Mouse (Mus musculus) erythroblast, embryonic 14.5 days (primary cell): ENCODE results near the gene Lgals7. TPM values are rescaled to one million over a fixed set of nuclear protein-coding genes. Genes with fewer than 3 reads are reported as not detected.

Source experiments
- H3K27me3 ChIP-seq: 2 replicates; pipeline ENCODE4 v1.6.1; 2012; ENCODE audit warnings: inconsistent platforms; ENCODE audit not compliant: control insufficient read depth
- H3K36me3 ChIP-seq: 2 replicates; pipeline ENCODE4 v1.6.1; 2012; ENCODE audit warnings: mild to moderate bottlenecking, inconsistent platforms; ENCODE audit not compliant: control insufficient read depth
- H3K4me1 ChIP-seq: 2 replicates; pipeline ENCODE4 v1.6.1; 2012; ENCODE audit warnings: inconsistent platforms; ENCODE audit not compliant: control insufficient read depth
- H3K4me3 ChIP-seq: replicated peaks from 2 replicates; pipeline ENCODE3; 2012; ENCODE audit warnings: moderate library complexity, mild to moderate bottlenecking, inconsistent platforms
- H3K9me3 ChIP-seq: 2 replicates; pipeline ENCODE4 v1.6.1; 2012; ENCODE audit warnings: low read length, inconsistent platforms, mixed read lengths; ENCODE audit not compliant: control insufficient read depth
- GATA1 ChIP-seq: IDR thresholded peaks from 2 replicates; pipeline ENCODE4 v1.6.1; 2012; ENCODE audit warnings: low read length, inconsistent platforms, mixed read lengths
- TAL1 ChIP-seq: IDR thresholded peaks from 3 replicates; pipeline ENCODE4 v1.6.1; 2012; ENCODE audit warnings: low read length, inconsistent platforms, mixed read lengths
- polyA plus RNA-seq: library from polyadenylated mRNA; stranded (reverse); fragments of >175 nt; gene quantifications from 2 replicates; pipeline ENCODE4 v1.2.3, GENCODE M21; 2012

Lgals7 gene
- polyA plus RNA-seq, 1 experiment = not detected

- Histone ChIP-seq H3K36me3 (peaks cover 79% of the 10 kb centered on the region), H3K9me3 (no peaks in the 10 kb centered on the region), H3K4me1 (peaks cover 68% of the 10 kb centered on the region), H3K4me3 (no peak overlapping the region), H3K27me3 (no peaks in the 10 kb centered on the region)
- no peak for TF ChIP-seq TAL1
Observed at GRCm38 (mm10) chr7:28820358-28821260, 43.0 kb upstream of the Lgals7 start.

- Histone ChIP-seq H3K27me3 (no peaks in the 10 kb centered on the region), H3K36me3 (peaks cover 76% of the 10 kb centered on the region), H3K4me3 (no peak overlapping the region), H3K9me3 (no peaks in the 10 kb centered on the region), H3K4me1 (peaks cover 68% of the 10 kb centered on the region)
- TF ChIP-seq GATA1 (no peak), TAL1 (no peak)
Observed at GRCm38 (mm10) chr7:28821261-28821831, 42.3 kb upstream of the Lgals7 start.

GRCm38 (mm10) chr7:28822556-28822955 lies 41.1 kb upstream of the Lgals7 start:
- H3K4me1 ChIP-seq = peaks cover 59% of the 10 kb centered on the region
- TF ChIP-seq GATA1 (no peak), TAL1 (no peak)
- no peak overlapping the region for H3K4me3 ChIP-seq
- H3K27me3 ChIP-seq = no peaks in the 10 kb centered on the region
- peaks cover 66% of the 10 kb centered on the region for H3K36me3 ChIP-seq
- H3K9me3 ChIP-seq = no peaks in the 10 kb centered on the region

GRCm38 (mm10) chr7:28822993-28823903 lies 40.4 kb upstream of the Lgals7 start:
- TF ChIP-seq GATA1 = no peak
- no peak for TF ChIP-seq TAL1
- Histone ChIP-seq H3K4me1 (peaks cover 52% of the 10 kb centered on the region), H3K9me3 (no peaks in the 10 kb centered on the region), H3K4me3 (no peak overlapping the region), H3K27me3 (no peaks in the 10 kb centered on the region), H3K36me3 (peaks cover 59% of the 10 kb centered on the region)

GRCm38 (mm10) chr7:28823932-28824331 lies 39.7 kb upstream of the Lgals7 start:
- Histone ChIP-seq H3K36me3 (peaks cover 54% of the 10 kb centered on the region), H3K27me3 (no peaks in the 10 kb centered on the region), H3K4me3 (no peak overlapping the region), H3K9me3 (no peaks in the 10 kb centered on the region), H3K4me1 (peaks cover 45% of the 10 kb centered on the region)
- no peak for TF ChIP-seq TAL1
- TF ChIP-seq GATA1 = no peak

GRCm38 (mm10) chr7:28824941-28825685 lies 38.5 kb upstream of the Lgals7 start, which contains the start of gene Ech1:
Gene Ech1 (plus strand): TSS chr7:28825217.
- peak within 1 kb of the TSS; percentile 72 for H3K4me3 ChIP-seq
- H3K9me3 ChIP-seq = no peaks in the 10 kb centered on the region
- peaks cover 49% of the 10 kb centered on the region for H3K36me3 ChIP-seq
- TF ChIP-seq GATA1 (no peak), TAL1 (no peak)
- H3K27me3 ChIP-seq = no peaks in the 10 kb centered on the region
- H3K4me1 ChIP-seq = peaks cover 38% of the 10 kb centered on the region

GRCm38 (mm10) chr7:28825686-28826401 lies 37.8 kb upstream of the Lgals7 start:
- Histone ChIP-seq H3K9me3 (no peaks in the 10 kb centered on the region), H3K27me3 (no peaks in the 10 kb centered on the region), H3K36me3 (peaks cover 49% of the 10 kb centered on the region)

GRCm38 (mm10) chr7:28826402-28826772 lies 37.3 kb upstream of the Lgals7 start:
- Histone ChIP-seq H3K4me3 (no peak overlapping the region), H3K36me3 (peaks cover 48% of the 10 kb centered on the region), H3K4me1 (peaks cover 42% of the 10 kb centered on the region)

More at GRCm38 (mm10) chr7:28825686-28826401, 37.8 kb upstream of the Lgals7 start:
- peaks cover 38% of the 10 kb centered on the region for H3K4me1 ChIP-seq
- H3K4me3 ChIP-seq = peak overlapping the region; percentile 72
- TF ChIP-seq TAL1 (no peak), GATA1 (no peak)

More at GRCm38 (mm10) chr7:28826402-28826772, 37.3 kb upstream of the Lgals7 start:
- H3K9me3 ChIP-seq = no peaks in the 10 kb centered on the region
- H3K27me3 ChIP-seq = no peaks in the 10 kb centered on the region
- TF ChIP-seq TAL1 = no peak
- no peak for TF ChIP-seq GATA1
